ENCODE assay signal across 12 mouse cellular contexts in the genomic region with DNA sequence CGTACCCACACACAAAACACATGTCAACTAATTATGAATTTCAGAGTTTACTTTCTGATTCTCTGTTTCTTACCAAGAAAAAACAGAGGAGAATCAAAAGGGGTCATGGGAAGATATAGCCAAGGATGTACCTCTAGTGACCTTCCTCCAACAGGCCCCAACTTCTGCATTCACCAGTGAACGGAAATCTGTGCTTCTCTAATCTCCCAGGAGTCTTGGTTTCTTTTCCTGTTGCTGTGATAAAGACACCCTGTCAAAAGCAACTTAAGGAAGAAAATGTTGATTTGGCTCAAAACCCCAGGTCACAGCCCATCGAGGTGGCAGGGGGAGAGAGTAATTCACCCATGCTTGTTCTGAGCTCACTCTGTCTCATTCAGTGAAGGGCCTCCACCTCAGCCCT.
DNase-seq lines count a peak whose midpoint lies in the region; ATAC-seq lines count a peak whose summit lies in the region.
"Had no signal": no experiment of that assay in that cellular context is flagged by ENCODE, and none has a peak within 500 bp of the region (broad histone marks: within the 10 kb centered on the region; RNA-seq: fewer than 3 reads in every experiment).

No protein-coding gene starts in this region.

- H3K27ac ChIP-seq in heart, embryonic 12.5 days (ENCODE audit: poor library complexity, severe bottlenecking): no peak overlapping the region; the same call in 1 of the 2 replicates
- H3K27ac ChIP-seq: left cerebral cortex, adult 2 months; lung, embryonic 15.5 days had no signal

- H3K4me1 ChIP-seq in heart, embryonic 12.5 days (replicated peaks): peaks cover 43% of the 10 kb centered on the region

- no peak overlapping the region for H3K4me2 ChIP-seq in heart, embryonic 12.5 days
- H3K4me2 ChIP-seq: lung, embryonic 15.5 days had no signal

- H3K4me3 ChIP-seq in heart, embryonic 12.5 days: no peak overlapping the region
- H3K4me3 ChIP-seq: left cerebral cortex, adult 2 months; lung, embryonic 15.5 days had no signal

- WGBS in heart, embryonic 12.5 days: 50% methylated on average over 3 of the region's 3 CpGs

- H3K27me3 ChIP-seq in heart, embryonic 12.5 days (replicated peaks): no peaks in the 10 kb centered on the region
- no peaks in the 10 kb centered on the region for H3K27me3 ChIP-seq in splenic B cell, adult 2 months (ENCODE audit: control insufficient read depth, insufficient read depth, low read length, poor library complexity, severe bottlenecking)
- H3K27me3 ChIP-seq: lung, embryonic 15.5 days had no signal

- ATAC-seq in heart, embryonic 12.5 days (ENCODE audit: insufficient number of reproducible peaks, low FRiP score): 0 out of 2 replicates have a peak, but pooled peaks have one; percentile 27
- ATAC-seq in granulocyte monocyte progenitor cell, adult 5-6 weeks (replicated peaks; ENCODE audit: poor library complexity, severe bottlenecking): peak; percentile 29
- ATAC-seq: hindbrain, embryonic 16.5 days had no signal

- no peak for DNase-seq in heart, postnatal 4 days
- peak; percentile 26 for DNase-seq in lung, postnatal 36 days
- DNase-seq in lung, postnatal 25 days (ENCODE audit: low spot score): no peak
- peak; percentile 39 for DNase-seq in splenic B cell, adult 2 months (ENCODE audit: low read depth, low spot score)
- DNase-seq in cerebellum, postnatal 14 days: no peak
- no peak for DNase-seq in gastrocnemius, postnatal 14 days
- DNase-seq: cerebellum, adult 9-11 months had no signal

- no peaks in the 10 kb centered on the region for H3K36me3 ChIP-seq in heart, embryonic 12.5 days
- H3K36me3 ChIP-seq in splenic B cell, adult 2 months (ENCODE audit: control insufficient read depth, insufficient read depth, low read length, poor library complexity, severe bottlenecking): no peaks in the 10 kb centered on the region
- H3K36me3 ChIP-seq: lung, embryonic 15.5 days had no signal

- intact Hi-C loops in gastrocnemius, postnatal 14 days (cut with DNase I; ENCODE audit: low total_unique reads): loop anchor here (10.0 kb wide), 1 partner anchor 59 kb away; no protein-coding TSS in a partner anchor

- no peak overlapping the region for H3K9ac ChIP-seq in heart, embryonic 12.5 days
- H3K9ac ChIP-seq: lung, embryonic 15.5 days had no signal

- peaks cover 4% of the 10 kb centered on the region; the same call in 1 of the 2 replicates for H3K9me3 ChIP-seq in heart, embryonic 12.5 days (replicated peaks)
- H3K9me3 ChIP-seq: lung, embryonic 15.5 days had no signal

Comparison
In these comparisons a context has a peak if more than half of its experiments do, and no peak if none do; other contexts are left out.
1. DNase-seq: peak in lung, postnatal 36 days (single experiment) and splenic B cell, adult 2 months (single experiment); none in heart, postnatal 4 days (single experiment), lung, postnatal 25 days (single experiment), cerebellum, postnatal 14 days (0 of 2) and gastrocnemius, postnatal 14 days (single experiment).